Mouse (Mus musculus) inflammation-experienced regulatory T-cells, adult 16 weeks (primary cell): ENCODE data around the gene Abcc1. TPM values are rescaled to one million over a fixed set of nuclear protein-coding genes. Genes with fewer than 3 reads are reported as not detected.

Experiments
- polyA plus RNA-seq: library from polyadenylated mRNA; unstranded; fragments of 100-300 nt; shearing (Covaris generic); gene quantifications from one replicate; pipeline ENCODE4 v1.2.1, GENCODE M21; 2017

Gene Abcc1
- 48.1 TPM for polyA plus RNA-seq

GRCm38 (mm10) chr16:14361362-14362098, at the start of gene Abcc1:
Abcc1 (plus strand) TSS chr16:14361558.

GRCm38 (mm10) chr16:14316884-14317876, 44.2 kb upstream of the Abcc1 start, which contains the start of gene Fopnl:
Fopnl (minus strand) TSS chr16:14317405.

Other genes with a start within 250 kb of the Abcc1 start
- 122 TPM for gene Nde1, start 198.3 kb upstream of the Abcc1 start, polyA plus RNA-seq
- gene Marf1, start 198.2 kb upstream of the Abcc1 start, polyA plus RNA-seq: 6.4 TPM
- not detected for gene Myh11, start 70.2 kb upstream of the Abcc1 start, polyA plus RNA-seq
- gene Fopnl, start 44.2 kb upstream of the Abcc1 start, polyA plus RNA-seq: 113 TPM
- not detected for gene A630010A05Rik, start 200.8 kb downstream of the Abcc1 start, polyA plus RNA-seq